Mouse (Mus musculus): ENCODE data around the gene Reps2. TPM values are rescaled to one million over a fixed set of nuclear protein-coding genes. Genes with fewer than 3 reads are reported as not detected.

Reps2 gene
- polyA plus RNA-seq, 1 experiment from 2014 or later = 0.60 TPM

GRCm38 (mm10) chrX:162500962-162501361 is 142.5 kb downstream of the Reps2 start:
- Histone ChIP-seq H3K36me3 (ENCODE audit: control insufficient read depth, insufficient read depth) (no peaks in the 10 kb centered on the region), H3K9ac (ENCODE audit: low read depth, low read length) (no peak overlapping the region), H3K27me3 (replicated peaks; ENCODE audit: control insufficient read depth, insufficient read depth, low read length) (no peaks in the 10 kb centered on the region), H3K4me2 (replicated peaks; ENCODE audit: low read depth) (no peak overlapping the region), H3K4me3 (ENCODE audit: low read depth, low read length) (no peak overlapping the region), H3K27ac (ENCODE audit: low read depth, low read length) (no peak overlapping the region), H3K9me3 (ENCODE audit: control insufficient read depth) (no peaks in the 10 kb centered on the region), H3K4me1 (replicated peaks; ENCODE audit: control insufficient read depth, insufficient read depth, low read length) (no peaks in the 10 kb centered on the region)
- TF ChIP-seq CTCF (IDR thresholded peaks at IDR 0.05; ENCODE audit: low read depth) = no peak
- ATAC-seq = no peak
- WGBS = 77% methylated on average over 3 of the region's 3 CpGs

GRCm38 (mm10) chrX:162496485-162496884 is 147.0 kb downstream of the Reps2 start:
- ATAC-seq = no peak
- 47% methylated on average over 2 of the region's 2 CpGs for WGBS

DNA sequence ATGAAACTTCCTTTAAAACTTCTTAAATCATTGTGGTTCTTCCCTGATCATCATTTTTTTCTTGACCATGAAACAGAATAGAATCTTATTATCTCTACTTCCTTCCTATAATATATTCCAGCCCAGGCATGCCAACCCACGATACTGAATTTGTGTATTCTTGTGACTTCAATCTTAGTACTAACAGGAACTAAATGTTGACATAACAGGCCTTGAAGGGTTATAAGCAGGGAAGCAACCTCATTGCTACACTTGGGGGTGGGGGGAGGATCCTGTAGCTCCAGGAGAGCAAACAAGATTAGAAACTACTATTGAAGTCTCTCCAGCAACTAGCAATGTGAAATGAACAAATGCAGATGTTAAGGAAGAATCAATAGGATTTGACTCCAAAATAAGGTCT is 154.8 kb downstream of the Reps2 start:
- no peak for TF ChIP-seq CTCF (IDR thresholded peaks at IDR 0.05; ENCODE audit: low read depth)
- H3K9ac ChIP-seq (ENCODE audit: low read depth, low read length) = no peak overlapping the region
- no peaks in the 10 kb centered on the region for H3K36me3 ChIP-seq (ENCODE audit: control insufficient read depth, insufficient read depth)
- no peaks in the 10 kb centered on the region for H3K27me3 ChIP-seq (replicated peaks; ENCODE audit: control insufficient read depth, insufficient read depth, low read length)
- H3K9me3 ChIP-seq (ENCODE audit: control insufficient read depth) = no peaks in the 10 kb centered on the region
- H3K4me2 ChIP-seq (replicated peaks; ENCODE audit: low read depth) = no peak overlapping the region
- no peak overlapping the region for H3K27ac ChIP-seq (ENCODE audit: low read depth, low read length)
- no peaks in the 10 kb centered on the region for H3K4me1 ChIP-seq (replicated peaks; ENCODE audit: control insufficient read depth, insufficient read depth, low read length)
- H3K4me3 ChIP-seq (ENCODE audit: low read depth, low read length) = no peak overlapping the region
- 41% methylated on average over 1 of the region's 1 CpGs for WGBS
- ATAC-seq = no peak

More at GRCm38 (mm10) chrX:162496485-162496884, 147.0 kb downstream of the Reps2 start:
- TF ChIP-seq CTCF (IDR thresholded peaks at IDR 0.05; ENCODE audit: low read depth) = no peak
- Histone ChIP-seq H3K27me3 (replicated peaks; ENCODE audit: control insufficient read depth, insufficient read depth, low read length) (no peaks in the 10 kb centered on the region), H3K4me2 (replicated peaks; ENCODE audit: low read depth) (no peak overlapping the region), H3K27ac (ENCODE audit: low read depth, low read length) (no peak overlapping the region), H3K4me3 (ENCODE audit: low read depth, low read length) (no peak overlapping the region), H3K4me1 (replicated peaks; ENCODE audit: control insufficient read depth, insufficient read depth, low read length) (no peaks in the 10 kb centered on the region), H3K9ac (ENCODE audit: low read depth, low read length) (no peak overlapping the region), H3K9me3 (ENCODE audit: control insufficient read depth) (no peaks in the 10 kb centered on the region), H3K36me3 (ENCODE audit: control insufficient read depth, insufficient read depth) (no peaks in the 10 kb centered on the region)

GRCm38 (mm10) chrX:162487734-162488133 is 155.7 kb downstream of the Reps2 start:
- Histone ChIP-seq H3K4me2 (replicated peaks; ENCODE audit: low read depth) (no peak overlapping the region), H3K27ac (ENCODE audit: low read depth, low read length) (no peak overlapping the region), H3K4me3 (ENCODE audit: low read depth, low read length) (no peak overlapping the region), H3K4me1 (replicated peaks; ENCODE audit: control insufficient read depth, insufficient read depth, low read length) (no peaks in the 10 kb centered on the region), H3K27me3 (replicated peaks; ENCODE audit: control insufficient read depth, insufficient read depth, low read length) (no peaks in the 10 kb centered on the region), H3K9me3 (ENCODE audit: control insufficient read depth) (no peaks in the 10 kb centered on the region), H3K9ac (ENCODE audit: low read depth, low read length) (no peak overlapping the region), H3K36me3 (ENCODE audit: control insufficient read depth, insufficient read depth) (no peaks in the 10 kb centered on the region)
- ATAC-seq = no peak
- 0 out of 2 replicates have a peak, but pooled peaks have one; percentile 11 for TF ChIP-seq CTCF (IDR thresholded peaks at IDR 0.05; ENCODE audit: low read depth)

GRCm38 (mm10) chrX:162470213-162470612 is 173.2 kb downstream of the Reps2 start:
- Histone ChIP-seq H3K4me1 (replicated peaks; ENCODE audit: control insufficient read depth, insufficient read depth, low read length) (no peaks in the 10 kb centered on the region), H3K36me3 (ENCODE audit: control insufficient read depth, insufficient read depth) (no peaks in the 10 kb centered on the region), H3K4me3 (ENCODE audit: low read depth, low read length) (no peak overlapping the region), H3K9ac (ENCODE audit: low read depth, low read length) (no peak overlapping the region), H3K9me3 (ENCODE audit: control insufficient read depth) (no peaks in the 10 kb centered on the region), H3K27me3 (replicated peaks; ENCODE audit: control insufficient read depth, insufficient read depth, low read length) (no peaks in the 10 kb centered on the region), H3K27ac (ENCODE audit: low read depth, low read length) (no peak overlapping the region), H3K4me2 (replicated peaks; ENCODE audit: low read depth) (no peak overlapping the region)
- TF ChIP-seq CTCF (IDR thresholded peaks at IDR 0.05; ENCODE audit: low read depth) = no peak
- ATAC-seq = no peak
- WGBS = 67% methylated on average over 3 of the region's 3 CpGs

DNA sequence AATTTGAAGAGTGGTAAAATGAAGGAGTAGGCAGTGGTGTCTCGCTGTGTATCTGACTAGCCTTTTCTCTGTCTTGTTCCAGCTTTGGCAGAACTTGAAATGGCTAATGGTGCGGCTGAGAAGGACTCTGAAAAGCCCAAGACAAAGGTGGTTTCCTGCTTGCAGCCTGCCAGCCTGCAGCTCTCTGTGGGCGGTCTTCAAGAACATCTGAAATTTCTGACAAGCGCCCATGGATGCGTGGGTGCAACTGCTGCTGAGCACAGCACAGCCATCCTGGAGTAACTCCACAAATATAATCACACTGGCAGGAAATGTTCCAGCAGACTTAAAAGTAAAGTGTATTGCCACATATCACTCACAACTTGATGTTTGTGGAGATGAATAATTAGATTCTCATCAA is 181.3 kb downstream of the Reps2 start:
- TF ChIP-seq CTCF (IDR thresholded peaks at IDR 0.05; ENCODE audit: low read depth) = no peak
- no peaks in the 10 kb centered on the region for H3K9me3 ChIP-seq (ENCODE audit: control insufficient read depth)
- H3K36me3 ChIP-seq (ENCODE audit: control insufficient read depth, insufficient read depth) = no peaks in the 10 kb centered on the region
- WGBS = 79% methylated on average over 5 of the region's 5 CpGs
- no peaks in the 10 kb centered on the region for H3K27me3 ChIP-seq (replicated peaks; ENCODE audit: control insufficient read depth, insufficient read depth, low read length)
- H3K9ac ChIP-seq (ENCODE audit: low read depth, low read length) = no peak overlapping the region
- H3K27ac ChIP-seq (ENCODE audit: low read depth, low read length) = no peak overlapping the region
- no peaks in the 10 kb centered on the region for H3K4me1 ChIP-seq (replicated peaks; ENCODE audit: control insufficient read depth, insufficient read depth, low read length)
- H3K4me2 ChIP-seq (replicated peaks; ENCODE audit: low read depth) = no peak overlapping the region
- no peak for ATAC-seq
- H3K4me3 ChIP-seq (ENCODE audit: low read depth, low read length) = no peak overlapping the region

DNA sequence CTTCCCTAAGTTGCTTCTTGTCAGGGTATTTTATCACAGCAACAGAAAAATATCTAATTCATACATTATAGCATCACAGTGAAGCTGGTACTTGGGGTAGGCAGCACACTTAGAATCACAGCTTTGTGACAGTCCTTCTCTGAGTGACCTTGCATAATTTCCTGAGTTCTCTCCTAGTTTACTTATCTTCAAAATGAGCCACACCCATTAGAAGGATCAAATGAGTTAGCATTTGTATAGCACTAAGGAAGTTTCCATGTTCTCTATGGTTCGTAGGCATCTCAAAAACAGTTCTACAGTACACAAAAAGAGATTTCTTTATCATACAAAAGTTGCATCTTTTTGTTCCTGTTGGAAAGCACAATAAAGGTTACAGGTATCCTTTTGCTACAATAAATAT is 187.0 kb downstream of the Reps2 start:
- WGBS = 61% methylated on average over 1 of the region's 1 CpGs
- Histone ChIP-seq H3K9ac (ENCODE audit: low read depth, low read length) (no peak overlapping the region), H3K9me3 (ENCODE audit: control insufficient read depth) (no peaks in the 10 kb centered on the region), H3K4me2 (replicated peaks; ENCODE audit: low read depth) (no peak overlapping the region), H3K36me3 (ENCODE audit: control insufficient read depth, insufficient read depth) (no peaks in the 10 kb centered on the region), H3K27ac (ENCODE audit: low read depth, low read length) (no peak overlapping the region), H3K4me1 (replicated peaks; ENCODE audit: control insufficient read depth, insufficient read depth, low read length) (no peaks in the 10 kb centered on the region), H3K4me3 (ENCODE audit: low read depth, low read length) (no peak overlapping the region), H3K27me3 (replicated peaks; ENCODE audit: control insufficient read depth, insufficient read depth, low read length) (no peaks in the 10 kb centered on the region)
- ATAC-seq = no peak
- TF ChIP-seq CTCF (IDR thresholded peaks at IDR 0.05; ENCODE audit: low read depth) = no peak

All from intestine, postnatal 0 days (tissue).